Mouse (Mus musculus): ENCODE data around the gene Wdpcp.

- no peak for TF ChIP-seq MYOG (IDR thresholded peaks at IDR 0.05; ENCODE audit: control insufficient read depth, extremely low read depth, insufficient read length)
- TF ChIP-seq CTCF (IDR thresholded peaks at IDR 0.05; ENCODE audit: control insufficient read depth, insufficient read depth, insufficient read length), result no peak
- TF ChIP-seq MAX (IDR thresholded peaks at IDR 0.05), result no peak
Observed at GRCm38 (mm10) chr11:21602497-21602896, 30.5 kb downstream of the Wdpcp start.
